Mouse (Mus musculus): Measurements from ENCODE around the gene St14. TPM values are rescaled to one million over a fixed set of nuclear protein-coding genes. Genes with fewer than 3 reads are reported as not detected.

The St14 gene
- total and polyA plus RNA-seq, 2 experiments from 2014 or later: 0.44 to 0.81 TPM

GRCm38 (mm10) chr9:31086085-31086753 is 45.4 kb downstream of the St14 start:
- whole genome bisulfite sequencing: 12% methylated on average over 10 of the region's 10 CpGs

GRCm38 (mm10) chr9:31085556-31085955 is 46.1 kb downstream of the St14 start:
- H3K9ac ChIP-seq: no peak overlapping the region
- H3K27ac ChIP-seq (ENCODE audit: low read depth, low read length): no peak overlapping the region
- no peak for TF ChIP-seq CTCF (IDR thresholded peaks at IDR 0.05; ENCODE audit: low read depth)
- ATAC-seq (no peak), DNase-seq (no peak)
- WGBS: 80% methylated on average over 5 of the region's 5 CpGs
- no peaks in the 10 kb centered on the region for H3K4me1 ChIP-seq (ENCODE audit: insufficient read depth)
- no peak overlapping the region for H3K4me2 ChIP-seq (ENCODE audit: low read depth)
- no peaks in the 10 kb centered on the region for H3K36me3 ChIP-seq (ENCODE audit: insufficient read depth)
- no peak overlapping the region for H3K4me3 ChIP-seq (ENCODE audit: low read depth, low read length)
- no peaks in the 10 kb centered on the region for H3K9me3 ChIP-seq (ENCODE audit: low read length)
- H3K27me3 ChIP-seq (ENCODE audit: insufficient read depth, low read length): no peaks in the 10 kb centered on the region

More at GRCm38 (mm10) chr9:31086085-31086753, 45.4 kb downstream of the St14 start:
- Histone ChIP-seq H3K27ac (ENCODE audit: low read depth, low read length) (no peak overlapping the region), H3K4me2 (ENCODE audit: low read depth) (no peak overlapping the region), H3K9me3 (ENCODE audit: low read length) (no peaks in the 10 kb centered on the region), H3K27me3 (ENCODE audit: insufficient read depth, low read length) (no peaks in the 10 kb centered on the region), H3K36me3 (ENCODE audit: insufficient read depth) (no peaks in the 10 kb centered on the region), H3K4me3 (ENCODE audit: low read depth, low read length) (no peak overlapping the region), H3K9ac (no peak overlapping the region), H3K4me1 (ENCODE audit: insufficient read depth) (no peaks in the 10 kb centered on the region)
- DNase-seq: peak; percentile 88
- TF ChIP-seq CTCF (IDR thresholded peaks at IDR 0.05; ENCODE audit: low read depth): peak; percentile 87
- ATAC-seq: peak; percentile 68

- Histone ChIP-seq H3K9me3 (ENCODE audit: low read length) (no peaks in the 10 kb centered on the region), H3K27me3 (ENCODE audit: insufficient read depth, low read length) (no peaks in the 10 kb centered on the region), H3K9ac (no peak overlapping the region), H3K4me2 (ENCODE audit: low read depth) (no peak overlapping the region), H3K36me3 (ENCODE audit: insufficient read depth) (no peaks in the 10 kb centered on the region), H3K4me3 (ENCODE audit: low read depth, low read length) (no peak overlapping the region), H3K4me1 (ENCODE audit: insufficient read depth) (no peaks in the 10 kb centered on the region), H3K27ac (ENCODE audit: low read depth, low read length) (no peak overlapping the region)
- no peak for TF ChIP-seq CTCF (IDR thresholded peaks at IDR 0.05; ENCODE audit: low read depth)
- DNase-seq: no peak
- ATAC-seq: no peak
- WGBS: 78% methylated on average over 6 of the region's 6 CpGs
Observed at GRCm38 (mm10) chr9:31082771-31083170, 48.9 kb downstream of the St14 start.

- no peak overlapping the region for H3K27ac ChIP-seq (ENCODE audit: low read depth, low read length)
Observed at GRCm38 (mm10) chr9:31082054-31082666, 49.5 kb downstream of the St14 start.

GRCm38 (mm10) chr9:31080726-31081125 is 50.9 kb downstream of the St14 start:
- Histone ChIP-seq H3K9me3 (ENCODE audit: low read length) (no peaks in the 10 kb centered on the region), H3K36me3 (ENCODE audit: insufficient read depth) (no peaks in the 10 kb centered on the region), H3K27me3 (ENCODE audit: insufficient read depth, low read length) (no peaks in the 10 kb centered on the region), H3K4me1 (ENCODE audit: insufficient read depth) (no peaks in the 10 kb centered on the region), H3K4me3 (ENCODE audit: low read depth, low read length) (no peak overlapping the region), H3K27ac (ENCODE audit: low read depth, low read length) (no peak overlapping the region), H3K9ac (no peak overlapping the region), H3K4me2 (ENCODE audit: low read depth) (no peak overlapping the region)
- TF ChIP-seq CTCF (IDR thresholded peaks at IDR 0.05; ENCODE audit: low read depth): no peak
- 71% methylated on average over 6 of the region's 6 CpGs for WGBS
- DNase-seq (no peak), ATAC-seq (no peak)

More at GRCm38 (mm10) chr9:31082054-31082666, 49.5 kb downstream of the St14 start:
- peak; percentile 86 for DNase-seq
- no peaks in the 10 kb centered on the region for H3K4me1 ChIP-seq (ENCODE audit: insufficient read depth)
- H3K4me3 ChIP-seq (ENCODE audit: low read depth, low read length): peak overlapping the region; percentile 18
- H3K36me3 ChIP-seq (ENCODE audit: insufficient read depth): no peaks in the 10 kb centered on the region
- peak overlapping the region; percentile 40 for H3K4me2 ChIP-seq (ENCODE audit: low read depth)
- peak; percentile 70 for ATAC-seq
- no peaks in the 10 kb centered on the region for H3K27me3 ChIP-seq (ENCODE audit: insufficient read depth, low read length)
- WGBS: 6% methylated on average over 15 of the region's 15 CpGs
- peak; percentile 85 for TF ChIP-seq CTCF (IDR thresholded peaks at IDR 0.05; ENCODE audit: low read depth)
- H3K9me3 ChIP-seq (ENCODE audit: low read length): no peaks in the 10 kb centered on the region
- peak overlapping the region; percentile 31; the same call in 1 of the 2 replicates for H3K9ac ChIP-seq

- ATAC-seq (no peak), DNase-seq (no peak)
- Histone ChIP-seq H3K4me3 (ENCODE audit: low read depth, low read length) (no peak overlapping the region), H3K4me1 (ENCODE audit: insufficient read depth) (no peaks in the 10 kb centered on the region), H3K4me2 (ENCODE audit: low read depth) (no peak overlapping the region), H3K27ac (ENCODE audit: low read depth, low read length) (no peak overlapping the region), H3K9me3 (ENCODE audit: low read length) (no peaks in the 10 kb centered on the region), H3K9ac (no peak overlapping the region), H3K27me3 (ENCODE audit: insufficient read depth, low read length) (no peaks in the 10 kb centered on the region), H3K36me3 (ENCODE audit: insufficient read depth) (no peaks in the 10 kb centered on the region)
- 78% methylated on average over 10 of the region's 10 CpGs for WGBS
- TF ChIP-seq CTCF (IDR thresholded peaks at IDR 0.05; ENCODE audit: low read depth): no peak
Observed at GRCm38 (mm10) chr9:31074836-31075235, 56.8 kb downstream of the St14 start.

- Histone ChIP-seq H3K4me2 (ENCODE audit: low read depth) (no peak overlapping the region), H3K27ac (ENCODE audit: low read depth, low read length) (no peak overlapping the region), H3K9ac (no peak overlapping the region), H3K4me3 (ENCODE audit: low read depth, low read length) (no peak overlapping the region), H3K27me3 (ENCODE audit: insufficient read depth, low read length) (no peaks in the 10 kb centered on the region), H3K36me3 (ENCODE audit: insufficient read depth) (peaks cover 4% of the 10 kb centered on the region; the same call in 1 of the 2 replicates), H3K4me1 (ENCODE audit: insufficient read depth) (no peaks in the 10 kb centered on the region), H3K9me3 (ENCODE audit: low read length) (no peaks in the 10 kb centered on the region)
- no peak for TF ChIP-seq CTCF (IDR thresholded peaks at IDR 0.05; ENCODE audit: low read depth)
- ATAC-seq: no peak
- no peak for DNase-seq
- WGBS: 88% methylated on average over 7 of the region's 7 CpGs
Observed at GRCm38 (mm10) chr9:31073797-31074196, 57.9 kb downstream of the St14 start.
